Mouse (Mus musculus): ENCODE measurements at regions not wholly inside any gene's neighbourhood (a gene's known extent, or its start where the extent isn't known, plus 50 kb on each side); places are given as distances from the start of the nearest gene placed in this dataset.

GRCm38 (mm10) chr8:89234041-89234440 is 190.1 kb upstream of the Sall1 start:
- no peak for ATAC-seq (replicated peaks; ENCODE audit: extremely low read depth, insufficient read depth, low FRiP score)
- H3K9ac ChIP-seq (ENCODE audit: low read length), result no peak overlapping the region

GRCm38 (mm10) chr8:89232318-89232717 is 188.4 kb upstream of the Sall1 start:
- H3K9me3 ChIP-seq (replicated peaks; ENCODE audit: control insufficient read depth, low read length), result no peaks in the 10 kb centered on the region
- H3K4me2 ChIP-seq (ENCODE audit: low read depth, low read length), result no peak overlapping the region
- ATAC-seq (replicated peaks; ENCODE audit: extremely low read depth, insufficient read depth, low FRiP score), result no peak
- no peak overlapping the region for H3K9ac ChIP-seq (ENCODE audit: low read length)
- H3K36me3 ChIP-seq (ENCODE audit: control insufficient read depth, insufficient read depth), result no peaks in the 10 kb centered on the region
- H3K4me1 ChIP-seq (ENCODE audit: control insufficient read depth, insufficient read depth, low read length), result no peaks in the 10 kb centered on the region
- H3K27ac ChIP-seq (ENCODE audit: low read length), result no peak overlapping the region
- WGBS, result 74% methylated on average over 1 of the region's 1 CpGs
- H3K27me3 ChIP-seq (ENCODE audit: control insufficient read depth, insufficient read depth, low read length), result no peaks in the 10 kb centered on the region
- no peak overlapping the region for H3K4me3 ChIP-seq (ENCODE audit: low read length)

More at GRCm38 (mm10) chr8:89234041-89234440, 190.1 kb upstream of the Sall1 start:
- no peak overlapping the region for H3K4me2 ChIP-seq (ENCODE audit: low read depth, low read length)
- H3K9me3 ChIP-seq (replicated peaks; ENCODE audit: control insufficient read depth, low read length), result no peaks in the 10 kb centered on the region
- H3K4me3 ChIP-seq (ENCODE audit: low read length), result no peak overlapping the region
- H3K4me1 ChIP-seq (ENCODE audit: control insufficient read depth, insufficient read depth, low read length), result no peaks in the 10 kb centered on the region
- no peak overlapping the region for H3K27ac ChIP-seq (ENCODE audit: low read length)
- H3K36me3 ChIP-seq (ENCODE audit: control insufficient read depth, insufficient read depth), result no peaks in the 10 kb centered on the region
- H3K27me3 ChIP-seq (ENCODE audit: control insufficient read depth, insufficient read depth, low read length), result no peaks in the 10 kb centered on the region

GRCm38 (mm10) chr8:89229144-89229543 is 185.2 kb upstream of the Sall1 start:
- Histone ChIP-seq H3K9me3 (replicated peaks; ENCODE audit: control insufficient read depth, low read length) (no peaks in the 10 kb centered on the region), H3K27ac (ENCODE audit: low read length) (no peak overlapping the region), H3K36me3 (ENCODE audit: control insufficient read depth, insufficient read depth) (no peaks in the 10 kb centered on the region), H3K4me3 (ENCODE audit: low read length) (no peak overlapping the region), H3K4me1 (ENCODE audit: control insufficient read depth, insufficient read depth, low read length) (no peaks in the 10 kb centered on the region), H3K4me2 (ENCODE audit: low read depth, low read length) (no peak overlapping the region), H3K9ac (ENCODE audit: low read length) (no peak overlapping the region), H3K27me3 (ENCODE audit: control insufficient read depth, insufficient read depth, low read length) (no peaks in the 10 kb centered on the region)
- no peak for ATAC-seq (replicated peaks; ENCODE audit: extremely low read depth, insufficient read depth, low FRiP score)
- WGBS, result 83% methylated on average over 3 of the region's 3 CpGs

- no peak overlapping the region for H3K27ac ChIP-seq (ENCODE audit: low read length)
- H3K27me3 ChIP-seq (ENCODE audit: control insufficient read depth, insufficient read depth, low read length), result no peaks in the 10 kb centered on the region; the same call in 1 of the 2 replicates
- H3K9me3 ChIP-seq (replicated peaks; ENCODE audit: control insufficient read depth, low read length), result no peaks in the 10 kb centered on the region
- no peak overlapping the region for H3K4me3 ChIP-seq (ENCODE audit: low read length)
- no peaks in the 10 kb centered on the region for H3K4me1 ChIP-seq (ENCODE audit: control insufficient read depth, insufficient read depth, low read length)
- 18% methylated on average over 7 of the region's 7 CpGs for WGBS
- no peaks in the 10 kb centered on the region for H3K36me3 ChIP-seq (ENCODE audit: control insufficient read depth, insufficient read depth)
- no peak overlapping the region for H3K4me2 ChIP-seq (ENCODE audit: low read depth, low read length)
- no peak overlapping the region for H3K9ac ChIP-seq (ENCODE audit: low read length)
- ATAC-seq (replicated peaks; ENCODE audit: extremely low read depth, insufficient read depth, low FRiP score), result no peak
These were observed 176.9 kb upstream of the Sall1 start for GRCm38 (mm10) chr8:89220870-89221269.

GRCm38 (mm10) chr8:89220381-89220780 is 176.4 kb upstream of the Sall1 start:
- Histone ChIP-seq H3K4me3 (ENCODE audit: low read length) (no peak overlapping the region), H3K4me1 (ENCODE audit: control insufficient read depth, insufficient read depth, low read length) (no peaks in the 10 kb centered on the region), H3K9ac (ENCODE audit: low read length) (no peak overlapping the region), H3K9me3 (replicated peaks; ENCODE audit: control insufficient read depth, low read length) (no peaks in the 10 kb centered on the region), H3K36me3 (ENCODE audit: control insufficient read depth, insufficient read depth) (no peaks in the 10 kb centered on the region), H3K27me3 (ENCODE audit: control insufficient read depth, insufficient read depth, low read length) (no peaks in the 10 kb centered on the region; the same call in 1 of the 2 replicates), H3K4me2 (ENCODE audit: low read depth, low read length) (no peak overlapping the region), H3K27ac (ENCODE audit: low read length) (no peak overlapping the region)
- 85% methylated on average over 2 of the region's 2 CpGs for WGBS
- no peak for ATAC-seq (replicated peaks; ENCODE audit: extremely low read depth, insufficient read depth, low FRiP score)

- H3K27me3 ChIP-seq (ENCODE audit: control insufficient read depth, insufficient read depth, low read length), result no peaks in the 10 kb centered on the region; the same call in 1 of the 2 replicates
- 82% methylated on average over 7 of the region's 7 CpGs for WGBS
- no peak for ATAC-seq (replicated peaks; ENCODE audit: extremely low read depth, insufficient read depth, low FRiP score)
- no peaks in the 10 kb centered on the region for H3K9me3 ChIP-seq (replicated peaks; ENCODE audit: control insufficient read depth, low read length)
- no peak overlapping the region for H3K4me2 ChIP-seq (ENCODE audit: low read depth, low read length)
- no peak overlapping the region for H3K27ac ChIP-seq (ENCODE audit: low read length)
- H3K4me3 ChIP-seq (ENCODE audit: low read length), result no peak overlapping the region
- H3K36me3 ChIP-seq (ENCODE audit: control insufficient read depth, insufficient read depth), result no peaks in the 10 kb centered on the region
- no peak overlapping the region for H3K9ac ChIP-seq (ENCODE audit: low read length)
- no peaks in the 10 kb centered on the region for H3K4me1 ChIP-seq (ENCODE audit: control insufficient read depth, insufficient read depth, low read length)
These were observed 175.2 kb upstream of the Sall1 start for GRCm38 (mm10) chr8:89219156-89219555.

GRCm38 (mm10) chr8:89217689-89218088 is 173.7 kb upstream of the Sall1 start:
- Histone ChIP-seq H3K27me3 (ENCODE audit: control insufficient read depth, insufficient read depth, low read length) (no peaks in the 10 kb centered on the region; the same call in 1 of the 2 replicates), H3K4me3 (ENCODE audit: low read length) (no peak overlapping the region), H3K9me3 (replicated peaks; ENCODE audit: control insufficient read depth, low read length) (no peaks in the 10 kb centered on the region), H3K36me3 (ENCODE audit: control insufficient read depth, insufficient read depth) (no peaks in the 10 kb centered on the region), H3K27ac (ENCODE audit: low read length) (no peak overlapping the region), H3K4me1 (ENCODE audit: control insufficient read depth, insufficient read depth, low read length) (no peaks in the 10 kb centered on the region), H3K9ac (ENCODE audit: low read length) (no peak overlapping the region), H3K4me2 (ENCODE audit: low read depth, low read length) (no peak overlapping the region)
- no peak for ATAC-seq (replicated peaks; ENCODE audit: extremely low read depth, insufficient read depth, low FRiP score)
- WGBS, result 68% methylated on average over 2 of the region's 2 CpGs

GRCm38 (mm10) chr8:89211931-89212330 is 168.0 kb upstream of the Sall1 start:
- no peak for ATAC-seq (replicated peaks; ENCODE audit: extremely low read depth, insufficient read depth, low FRiP score)

GRCm38 (mm10) chr8:89210684-89211083 is 166.7 kb upstream of the Sall1 start:
- no peaks in the 10 kb centered on the region for H3K36me3 ChIP-seq (ENCODE audit: control insufficient read depth, insufficient read depth)
- 27% methylated on average over 1 of the region's 1 CpGs for WGBS
- no peak overlapping the region for H3K4me2 ChIP-seq (ENCODE audit: low read depth, low read length)
- H3K9me3 ChIP-seq (replicated peaks; ENCODE audit: control insufficient read depth, low read length), result no peaks in the 10 kb centered on the region
- no peaks in the 10 kb centered on the region for H3K27me3 ChIP-seq (ENCODE audit: control insufficient read depth, insufficient read depth, low read length)
- H3K4me1 ChIP-seq (ENCODE audit: control insufficient read depth, insufficient read depth, low read length), result no peaks in the 10 kb centered on the region
- H3K4me3 ChIP-seq (ENCODE audit: low read length), result no peak overlapping the region
- no peak overlapping the region for H3K9ac ChIP-seq (ENCODE audit: low read length)
- ATAC-seq (replicated peaks; ENCODE audit: extremely low read depth, insufficient read depth, low FRiP score), result no peak
- H3K27ac ChIP-seq (ENCODE audit: low read length), result no peak overlapping the region

More at GRCm38 (mm10) chr8:89211931-89212330, 168.0 kb upstream of the Sall1 start:
- no peaks in the 10 kb centered on the region for H3K36me3 ChIP-seq (ENCODE audit: control insufficient read depth, insufficient read depth)
- no peaks in the 10 kb centered on the region for H3K27me3 ChIP-seq (ENCODE audit: control insufficient read depth, insufficient read depth, low read length)
- no peak overlapping the region for H3K4me3 ChIP-seq (ENCODE audit: low read length)
- no peaks in the 10 kb centered on the region for H3K9me3 ChIP-seq (replicated peaks; ENCODE audit: control insufficient read depth, low read length)
- WGBS, result 72% methylated on average over 3 of the region's 3 CpGs
- H3K27ac ChIP-seq (ENCODE audit: low read length), result no peak overlapping the region
- no peaks in the 10 kb centered on the region for H3K4me1 ChIP-seq (ENCODE audit: control insufficient read depth, insufficient read depth, low read length)
- no peak overlapping the region for H3K4me2 ChIP-seq (ENCODE audit: low read depth, low read length)
- no peak overlapping the region for H3K9ac ChIP-seq (ENCODE audit: low read length)

- WGBS, result 57% methylated on average over 2 of the region's 2 CpGs
- no peaks in the 10 kb centered on the region for H3K9me3 ChIP-seq (replicated peaks; ENCODE audit: control insufficient read depth, low read length)
- no peak overlapping the region for H3K4me2 ChIP-seq (ENCODE audit: low read depth, low read length)
- no peak for ATAC-seq (replicated peaks; ENCODE audit: extremely low read depth, insufficient read depth, low FRiP score)
- no peak overlapping the region for H3K27ac ChIP-seq (ENCODE audit: low read length)
- H3K9ac ChIP-seq (ENCODE audit: low read length), result no peak overlapping the region
- H3K36me3 ChIP-seq (ENCODE audit: control insufficient read depth, insufficient read depth), result no peaks in the 10 kb centered on the region
- no peak overlapping the region for H3K4me3 ChIP-seq (ENCODE audit: low read length)
- H3K4me1 ChIP-seq (ENCODE audit: control insufficient read depth, insufficient read depth, low read length), result no peaks in the 10 kb centered on the region
- no peaks in the 10 kb centered on the region for H3K27me3 ChIP-seq (ENCODE audit: control insufficient read depth, insufficient read depth, low read length)
These were observed 163.9 kb upstream of the Sall1 start for GRCm38 (mm10) chr8:89207891-89208290.
